Mouse (Mus musculus) neural tube, embryonic 13.5 days (tissue): ENCODE results near the gene Plaa. TPM values are rescaled to one million over a fixed set of nuclear protein-coding genes. Genes with fewer than 3 reads are reported as not detected.
"Not testable (repeated sequence)": the region's sequence is repeated elsewhere in the genome, so short reads cannot be mapped to it uniquely, and the experiment has no call there.

Experiments
- ATAC-seq: fragments of 200-750 bp; cut with Nextera tagmentation; 2 replicates; pipeline ENCODE4 v1.8.0; 2017; ENCODE audit warnings: low read depth, mild to moderate bottlenecking, moderate TSS enrichment, moderate library complexity
- H3K27ac ChIP-seq: fragments of 300-500 bp; sonication (generic); replicated peaks from 2 replicates; pipeline ENCODE4 v1.5.1; 2015; ENCODE audit warnings: moderate library complexity, mild to moderate bottlenecking, inconsistent platforms
- H3K27me3 ChIP-seq: fragments of 300-500 bp; sonication (generic); 2 replicates; pipeline ENCODE4 v1.6.1; 2015; ENCODE audit warnings: mild to moderate bottlenecking, inconsistent platforms
- H3K36me3 ChIP-seq: fragments of 300-500 bp; sonication (generic); 2 replicates; pipeline ENCODE4 v1.6.1; 2015; ENCODE audit warnings: mild to moderate bottlenecking, inconsistent platforms
- H3K4me1 ChIP-seq: fragments of 300-500 bp; sonication (generic); replicated peaks from 2 replicates; pipeline ENCODE4 v1.6.1; 2015; ENCODE audit warnings: inconsistent platforms
- H3K4me2 ChIP-seq: fragments of 300-500 bp; sonication (generic); 2 replicates; pipeline ENCODE4 v1.6.1; 2015; ENCODE audit warnings: inconsistent platforms, mild to moderate bottlenecking, moderate library complexity
- H3K4me3 ChIP-seq: fragments of 300-500 bp; sonication (generic); 2 replicates; pipeline ENCODE4 v1.5.1; 2015; ENCODE audit warnings: mild to moderate bottlenecking, inconsistent platforms
- H3K9ac ChIP-seq: fragments of 300-500 bp; sonication (generic); 2 replicates; pipeline ENCODE4 v1.6.1; 2015; ENCODE audit warnings: moderate library complexity, mild to moderate bottlenecking, inconsistent platforms
- H3K9me3 ChIP-seq: fragments of 300-500 bp; sonication (generic); 2 replicates; pipeline ENCODE4 v1.6.1; 2016; ENCODE audit warnings: inconsistent platforms
- WGBS: fragments of 180-500 bp; shearing (Covaris S2); methylation state at CpG from one replicate; pipeline ENCODE4 v1.1.7; 2015; 5-methylcytosine and 5-hydroxymethylcytosine counted together
- polyA plus RNA-seq: library from polyadenylated mRNA; unstranded; fragments of >200 nt; fragmentation: Nextera tagmentation; extraction: Ambion mirVana; gene quantifications from 2 replicates; pipeline ENCODE4 v1.2.1, GENCODE M21; 2015

The Plaa gene
- 76.6 and 76.9 TPM in 2 replicates for polyA plus RNA-seq

DNA sequence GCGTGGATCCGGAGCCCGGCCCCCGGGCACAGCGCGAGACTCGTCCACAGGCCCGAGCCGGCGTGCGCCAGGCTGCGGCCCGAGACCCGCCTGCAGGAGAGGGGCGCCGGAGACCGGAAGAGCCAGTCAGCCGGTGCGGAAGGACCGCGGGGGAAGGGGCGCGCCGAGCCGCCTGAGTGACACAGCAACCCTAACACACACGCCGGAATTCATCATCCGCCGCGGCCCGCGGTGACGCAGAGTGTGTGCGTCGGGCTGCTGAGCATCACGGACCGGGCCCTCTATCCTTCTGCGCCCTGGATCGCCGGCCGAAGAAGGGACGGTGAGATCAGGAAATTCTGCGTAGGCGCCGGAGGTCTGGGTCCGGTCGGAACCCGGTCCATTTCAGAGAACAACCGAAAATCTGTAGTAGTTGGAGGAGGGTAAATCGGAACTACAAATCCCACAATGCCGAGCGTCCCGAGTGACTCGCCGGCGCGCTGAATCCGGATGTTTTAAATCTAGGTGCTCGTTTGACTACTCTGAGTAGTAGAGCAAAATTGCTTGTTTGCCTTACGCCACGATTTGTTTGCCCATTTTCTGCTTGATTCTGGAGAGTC is at the start of gene Plaa:
Plaa (minus strand) TSS at position 214 of the 599 bp plus-strand sequence.
- Histone ChIP-seq H3K9me3 (no peaks in the 10 kb centered on the region), H3K4me3 (peak within 1 kb of the TSS; percentile 92), H3K27me3 (no peaks in the 10 kb centered on the region), H3K27ac (peak within 1 kb of the TSS; percentile 95), H3K4me2 (peak within 1 kb of the TSS; percentile 88), H3K9ac (peak within 1 kb of the TSS; percentile 98), H3K36me3 (no peaks in the 10 kb centered on the region), H3K4me1 (peaks cover 29% of the 10 kb centered on the region)
- WGBS, result under 1% methylated on average over 61 of the region's 61 CpGs
- peak; percentile 99 for ATAC-seq

- not testable (repeated sequence) for H3K4me3 ChIP-seq, ATAC-seq, H3K4me2 ChIP-seq, H3K9ac ChIP-seq, H3K4me1 ChIP-seq, H3K27ac ChIP-seq, H3K9me3 ChIP-seq, H3K27me3 ChIP-seq
- peaks cover 14% of the 10 kb centered on the region for H3K36me3 ChIP-seq
- WGBS, result 85% methylated on average over 5 of the region's 5 CpGs
Measured at GRCm38 (mm10) chr4:94650426-94651175, 47.6 kb upstream of the Plaa start.

GRCm38 (mm10) chr4:94649920-94650319 is 46.9 kb upstream of the Plaa start, which contains the start of gene Lrrc19:
Gene Lrrc19 (minus strand): TSS chr4:94650144.
- H3K4me2 ChIP-seq, result no peak within 1 kb of the TSS
- 90% methylated on average over 3 of the region's 3 CpGs for WGBS
- no peaks in the 10 kb centered on the region for H3K4me1 ChIP-seq
- H3K27ac ChIP-seq, result no peak within 1 kb of the TSS
- H3K9me3 ChIP-seq, result no peaks in the 10 kb centered on the region
- peaks cover 7% of the 10 kb centered on the region for H3K36me3 ChIP-seq
- no peaks in the 10 kb centered on the region for H3K27me3 ChIP-seq
- no peak within 1 kb of the TSS for H3K9ac ChIP-seq
- no peak within 1 kb of the TSS for H3K4me3 ChIP-seq
- ATAC-seq, result no peak

DNA sequence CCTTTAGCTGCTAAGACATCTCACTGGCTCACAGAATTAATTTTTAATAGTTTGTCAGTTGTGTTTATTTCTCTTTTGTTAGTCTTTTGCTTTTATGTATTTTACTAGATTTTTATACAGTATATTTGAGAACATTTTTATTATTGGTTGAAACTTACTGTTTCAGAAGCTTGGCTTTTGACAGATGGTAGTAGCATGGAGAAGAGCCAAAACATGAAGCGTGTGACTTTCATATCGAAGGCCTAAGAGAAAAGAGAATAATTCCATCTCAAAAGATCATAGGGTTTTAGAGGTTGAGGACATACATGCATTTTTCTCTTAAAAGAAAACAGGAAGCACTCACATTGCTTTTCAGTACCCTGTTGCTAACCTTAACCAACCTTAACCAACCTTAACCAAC is 40.1 kb upstream of the Plaa start:
- H3K4me1 ChIP-seq, result no peaks in the 10 kb centered on the region
- no peak overlapping the region for H3K4me2 ChIP-seq
- no peak overlapping the region for H3K9ac ChIP-seq
- no peaks in the 10 kb centered on the region for H3K9me3 ChIP-seq
- ATAC-seq, result no peak
- H3K27me3 ChIP-seq, result no peaks in the 10 kb centered on the region
- H3K27ac ChIP-seq, result no peak overlapping the region
- 97% methylated on average over 2 of the region's 2 CpGs for WGBS
- 0 out of 2 replicates have a peak, but pooled peaks cover 2% of the 10 kb centered on the region for H3K36me3 ChIP-seq
- H3K4me3 ChIP-seq, result no peak overlapping the region

DNA sequence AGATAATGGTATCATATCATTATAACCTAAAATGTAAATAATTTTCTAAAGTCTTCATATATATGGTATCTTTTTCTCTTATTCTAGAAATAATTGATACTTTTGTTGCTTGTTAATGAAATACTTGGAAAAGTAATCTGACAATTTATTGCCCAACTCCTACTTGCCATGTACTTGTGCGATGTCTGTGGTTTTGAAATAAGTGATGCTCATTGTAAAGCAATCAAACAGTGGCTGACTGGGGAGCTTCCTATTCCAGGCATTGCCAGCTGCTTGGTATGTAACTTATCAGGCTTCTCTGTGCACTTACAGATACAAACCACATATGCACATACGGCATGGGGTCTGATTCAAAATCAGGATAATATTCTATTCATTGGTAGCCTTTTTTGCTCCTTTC is 17.0 kb upstream of the Plaa start:
- H3K4me2 ChIP-seq, result no peak overlapping the region
- H3K27ac ChIP-seq, result no peak overlapping the region
- ATAC-seq, result no peak
- no peaks in the 10 kb centered on the region for H3K27me3 ChIP-seq
- peaks cover 4% of the 10 kb centered on the region for H3K36me3 ChIP-seq
- H3K4me3 ChIP-seq, result no peak overlapping the region
- WGBS, result 91% methylated on average over 2 of the region's 2 CpGs
- H3K9me3 ChIP-seq, result no peaks in the 10 kb centered on the region
- no peak overlapping the region for H3K9ac ChIP-seq
- H3K4me1 ChIP-seq, result peaks cover 11% of the 10 kb centered on the region

GRCm38 (mm10) chr4:94614627-94615006 is 11.6 kb upstream of the Plaa start:
- peak; percentile 84 for ATAC-seq

DNA sequence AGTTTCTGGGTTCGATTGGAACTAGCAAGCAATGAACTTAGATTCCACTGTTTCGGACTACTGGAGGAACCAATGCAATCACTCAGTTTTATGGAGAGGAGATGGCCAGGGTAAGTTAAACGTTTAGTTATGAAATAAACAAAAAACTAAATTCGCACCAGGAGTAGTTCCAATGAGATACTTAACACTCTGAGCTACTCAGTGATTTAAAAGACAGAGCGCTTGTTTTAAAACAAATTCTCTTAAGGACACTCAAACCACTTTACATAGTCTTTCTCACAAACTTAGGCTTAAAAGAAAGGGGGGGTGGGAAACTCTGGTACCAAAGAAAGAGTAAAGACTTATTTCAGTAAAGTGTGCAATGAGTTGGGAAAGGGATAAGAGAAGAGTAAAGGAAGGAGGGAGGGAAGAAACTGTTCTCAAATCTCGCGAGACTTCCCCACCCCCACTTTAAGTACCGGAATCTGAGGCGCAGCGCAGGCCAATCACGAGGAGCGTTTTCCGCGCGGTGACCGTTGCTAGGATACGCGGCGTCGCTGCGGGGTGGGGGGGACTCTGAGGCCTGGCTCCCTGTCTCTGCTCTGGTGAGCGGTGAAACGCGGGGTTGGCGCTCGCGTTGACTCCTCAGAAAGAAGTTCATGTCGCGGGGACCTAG is 11.1 kb upstream of the Plaa start, which contains the start of gene Ift74:
Ift74 (plus strand) TSS at position 520 of the 655 bp plus-strand sequence.
- Histone ChIP-seq H3K9ac (peak within 1 kb of the TSS; percentile 76), H3K36me3 (no peaks in the 10 kb centered on the region), H3K4me1 (peaks cover 18% of the 10 kb centered on the region), H3K9me3 (no peaks in the 10 kb centered on the region), H3K4me2 (peak within 1 kb of the TSS; percentile 65), H3K27me3 (no peaks in the 10 kb centered on the region), H3K27ac (peak within 1 kb of the TSS; percentile 83), H3K4me3 (peak within 1 kb of the TSS; percentile 63)
- WGBS, result 2% methylated on average over 29 of the region's 29 CpGs
- peak; percentile 100 for ATAC-seq

More at GRCm38 (mm10) chr4:94614627-94615006, 11.6 kb upstream of the Plaa start:
- Histone ChIP-seq H3K36me3 (no peaks in the 10 kb centered on the region), H3K9me3 (no peaks in the 10 kb centered on the region), H3K4me2 (peak overlapping the region; percentile 65), H3K27me3 (no peaks in the 10 kb centered on the region), H3K4me1 (peaks cover 18% of the 10 kb centered on the region), H3K9ac (peak overlapping the region; percentile 76), H3K27ac (peak overlapping the region; percentile 83), H3K4me3 (peak overlapping the region; percentile 63)
- WGBS, result under 1% methylated on average over 18 of the region's 18 CpGs

GRCm38 (mm10) chr4:94610339-94610738 is 7.3 kb upstream of the Plaa start:
- H3K9me3 ChIP-seq, result no peaks in the 10 kb centered on the region
- no peak overlapping the region for H3K4me2 ChIP-seq
- H3K9ac ChIP-seq, result no peak overlapping the region
- H3K4me1 ChIP-seq, result peaks cover 10% of the 10 kb centered on the region
- H3K27me3 ChIP-seq, result no peaks in the 10 kb centered on the region
- WGBS, result 87% methylated on average over 3 of the region's 3 CpGs
- no peak for ATAC-seq
- no peak overlapping the region for H3K27ac ChIP-seq
- no peaks in the 10 kb centered on the region for H3K36me3 ChIP-seq
- no peak overlapping the region for H3K4me3 ChIP-seq

DNA sequence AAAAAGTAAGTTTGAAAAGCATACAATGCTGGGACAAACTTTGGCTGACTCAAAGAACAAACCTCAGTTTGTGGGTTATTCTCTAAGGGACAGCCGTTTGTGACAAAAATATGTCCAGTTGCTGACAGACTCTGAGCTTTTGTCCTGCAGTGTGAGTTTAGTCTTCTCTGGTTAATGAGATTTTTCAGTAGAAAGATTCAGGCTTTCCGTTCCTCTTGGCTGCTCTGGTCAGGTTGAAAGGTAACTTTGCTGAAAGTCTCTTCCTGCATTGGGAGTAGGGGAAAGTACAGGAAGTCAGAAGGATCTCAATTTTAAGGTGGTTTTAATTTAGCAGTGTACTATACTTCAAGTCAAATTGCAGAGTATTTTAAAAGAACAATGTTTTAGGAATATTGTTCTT is 2.5 kb upstream of the Plaa start:
- ATAC-seq, result no peak
- H3K27ac ChIP-seq, result no peak overlapping the region
- H3K9ac ChIP-seq, result no peak overlapping the region
- no peaks in the 10 kb centered on the region for H3K9me3 ChIP-seq
- no peaks in the 10 kb centered on the region for H3K36me3 ChIP-seq
- WGBS, result 92% methylated on average over 2 of the region's 2 CpGs
- no peak overlapping the region for H3K4me2 ChIP-seq
- H3K4me3 ChIP-seq, result no peak overlapping the region
- H3K27me3 ChIP-seq, result no peaks in the 10 kb centered on the region
- H3K4me1 ChIP-seq, result peaks cover 26% of the 10 kb centered on the region

- Histone ChIP-seq H3K4me2 (peak overlapping the region; percentile 80; the same call in 1 of the 2 replicates), H3K4me3 (no peak overlapping the region)
Measured at GRCm38 (mm10) chr4:94604452-94605019, 1.5 kb upstream of the Plaa start.

GRCm38 (mm10) chr4:94602496-94603030 is 481 bp downstream of the Plaa start:
- Histone ChIP-seq H3K4me2 (peak overlapping the region; percentile 88), H3K27me3 (no peaks in the 10 kb centered on the region), H3K4me1 (peaks cover 29% of the 10 kb centered on the region), H3K9me3 (no peaks in the 10 kb centered on the region), H3K4me3 (peak overlapping the region; percentile 92), H3K36me3 (no peaks in the 10 kb centered on the region), H3K27ac (peak overlapping the region; percentile 95), H3K9ac (peak overlapping the region; percentile 98)
- WGBS, result under 1% methylated on average over 33 of the region's 33 CpGs
- ATAC-seq, result no peak; the same call in none of the 2 replicates

More at GRCm38 (mm10) chr4:94604452-94605019, 1.5 kb upstream of the Plaa start:
- H3K27ac ChIP-seq, result no peak overlapping the region
- H3K36me3 ChIP-seq, result no peaks in the 10 kb centered on the region
- WGBS, result 80% methylated on average over 2 of the region's 2 CpGs
- no peak for ATAC-seq
- peaks cover 29% of the 10 kb centered on the region for H3K4me1 ChIP-seq
- no peak overlapping the region for H3K9ac ChIP-seq
- H3K27me3 ChIP-seq, result no peaks in the 10 kb centered on the region
- no peaks in the 10 kb centered on the region for H3K9me3 ChIP-seq
